In the genomic region with DNA sequence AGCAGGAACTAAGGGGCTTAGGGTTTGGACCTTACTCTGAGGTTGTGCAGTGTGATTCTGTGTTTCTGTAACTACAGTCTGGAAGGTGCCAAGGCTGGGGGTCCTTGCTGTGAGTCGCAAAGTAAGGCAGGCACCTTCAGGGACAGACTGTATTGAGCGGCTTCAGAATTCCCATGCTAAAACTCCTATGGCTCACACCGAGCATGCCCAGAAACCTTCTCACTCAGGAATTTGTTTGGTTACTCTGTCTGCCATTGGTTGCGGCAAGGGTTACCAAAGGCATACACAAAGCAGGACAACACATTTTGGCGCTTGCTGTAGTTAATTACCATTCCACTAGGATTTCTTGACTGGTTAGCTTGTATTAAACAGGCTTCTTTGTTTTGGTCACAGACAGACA, we compare ENCODE assay signal across 1 mouse cellular context.
TF ChIP-seq lines count a peak whose summit lies in the region.

No protein-coding gene starts in this region.

TF ChIP-seq in CH12.LX, 34 proteins besides CTCF, POLR2A, EP300 and RAD21 (continued from another document):
- TF ChIP-seq ZC3H11A (IDR thresholded peaks at IDR 0.05; ENCODE audit: low read depth, low read length), result no peak
- TF ChIP-seq NRF1 (IDR thresholded peaks at IDR 0.05; ENCODE audit: low read depth, low read length), result peak; percentile 63
- no peak for TF ChIP-seq TBP (conservative IDR thresholded peaks at IDR 0.05; ENCODE audit: low read depth, low read length)
